Mouse (Mus musculus): ENCODE data around the gene Zkscan6.
A peak's percentile ranks its signal among the peaks of the same experiment; 100 is the strongest.

Zkscan6 gene

GRCm38 (mm10) chr11:65812088-65812487 is 5.1 kb downstream of the Zkscan6 start:
- no peak for DNase-seq (ENCODE audit: low read depth, low spot score)

- no peak for DNase-seq (ENCODE audit: low read depth, low spot score)
Observed at GRCm38 (mm10) chr11:65814381-65814780, 7.4 kb downstream of the Zkscan6 start.

- DNase-seq (ENCODE audit: low read depth, low spot score): no peak
Observed at GRCm38 (mm10) chr11:65816237-65816636, 9.3 kb downstream of the Zkscan6 start.

GRCm38 (mm10) chr11:65818193-65818592 is 11.2 kb downstream of the Zkscan6 start:
- no peak for DNase-seq (ENCODE audit: low read depth, low spot score)

GRCm38 (mm10) chr11:65820280-65820679 is 13.3 kb downstream of the Zkscan6 start:
- DNase-seq (ENCODE audit: low read depth, low spot score): no peak

GRCm38 (mm10) chr11:65820877-65821276 is 13.9 kb downstream of the Zkscan6 start:
- DNase-seq (ENCODE audit: low read depth, low spot score): peak; percentile 62

- no peak for DNase-seq (ENCODE audit: low read depth, low spot score)
Observed at GRCm38 (mm10) chr11:65824556-65824955, 17.6 kb downstream of the Zkscan6 start.

GRCm38 (mm10) chr11:65838999-65839398 is 32.0 kb downstream of the Zkscan6 start:
- DNase-seq (ENCODE audit: low read depth, low spot score): no peak

- DNase-seq (ENCODE audit: low read depth, low spot score): no peak
Observed at GRCm38 (mm10) chr11:65846446-65846845, 39.5 kb downstream of the Zkscan6 start.

GRCm38 (mm10) chr11:65852066-65852465 is 45.1 kb downstream of the Zkscan6 start:
- no peak for DNase-seq (ENCODE audit: low read depth, low spot score)

GRCm38 (mm10) chr11:65861476-65861875 is 54.5 kb downstream of the Zkscan6 start:
- no peak for DNase-seq (ENCODE audit: low read depth, low spot score)

- DNase-seq (ENCODE audit: low read depth, low spot score): no peak
Observed at GRCm38 (mm10) chr11:65877146-65877775, 70.3 kb downstream of the Zkscan6 start.

Measured in embryo, embryonic 11.5 days (tissue).